Mouse (Mus musculus) embryo, embryonic 9.5 days (tissue): ENCODE measurements around the gene Ccno.
A peak's percentile ranks its signal among the peaks of the same experiment; 100 is the strongest.

Source experiments
- DNase-seq: peaks from one replicate; pipeline ENCODE4 v3.0.0-alpha.2; 2017; ENCODE audit errors: extremely low spot score

Ccno gene

GRCm38 (mm10) chr13:112987532-112987943 is at the start of gene Ccno:
Gene Ccno, plus strand, starts transcription at chr13:112987802.
- peak; percentile 90 for DNase-seq

DNA sequence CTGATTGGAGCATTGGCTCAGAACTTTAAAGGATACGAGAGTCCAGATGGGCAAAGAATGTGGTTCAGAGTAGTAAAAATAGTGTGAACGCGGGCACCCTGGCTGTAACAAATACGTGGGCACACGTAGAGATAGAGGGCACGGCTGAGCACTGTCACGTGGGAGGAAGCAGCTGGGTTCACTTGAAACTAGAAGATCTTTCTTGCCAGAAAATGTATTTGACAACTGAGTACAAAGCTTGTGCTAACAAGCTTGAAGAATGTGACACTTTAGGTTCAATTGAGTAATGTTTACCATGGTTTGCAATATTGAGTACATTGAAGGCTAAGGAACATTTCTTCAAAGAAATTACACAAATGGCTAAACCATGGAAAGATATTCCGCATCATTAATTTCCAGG is 49.5 kb upstream of the Ccno start:
- no peak for DNase-seq

DNA sequence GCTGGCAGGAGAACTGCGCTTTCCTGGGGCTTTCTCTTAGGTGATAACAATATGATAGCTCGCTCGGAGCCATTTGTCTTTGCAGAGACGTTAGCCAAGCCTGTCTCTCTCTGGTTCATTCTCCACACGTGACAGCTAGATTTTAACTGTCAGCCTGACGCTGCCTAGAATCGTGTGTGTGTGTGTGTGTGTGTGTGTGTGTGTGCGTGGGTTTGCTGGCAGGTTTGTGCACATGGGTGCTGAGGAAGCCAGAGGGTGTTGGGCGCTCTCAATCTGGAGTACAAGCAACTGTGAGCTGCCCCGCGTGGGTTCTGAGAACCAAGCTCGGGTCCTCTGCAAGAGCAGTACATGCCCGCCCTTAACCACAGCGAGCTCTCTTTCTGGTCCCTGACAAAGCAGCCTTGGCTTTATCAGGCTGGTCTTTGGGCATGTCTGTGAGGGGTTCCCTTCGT is 45.7 kb upstream of the Ccno start:
- no peak for DNase-seq

DNA sequence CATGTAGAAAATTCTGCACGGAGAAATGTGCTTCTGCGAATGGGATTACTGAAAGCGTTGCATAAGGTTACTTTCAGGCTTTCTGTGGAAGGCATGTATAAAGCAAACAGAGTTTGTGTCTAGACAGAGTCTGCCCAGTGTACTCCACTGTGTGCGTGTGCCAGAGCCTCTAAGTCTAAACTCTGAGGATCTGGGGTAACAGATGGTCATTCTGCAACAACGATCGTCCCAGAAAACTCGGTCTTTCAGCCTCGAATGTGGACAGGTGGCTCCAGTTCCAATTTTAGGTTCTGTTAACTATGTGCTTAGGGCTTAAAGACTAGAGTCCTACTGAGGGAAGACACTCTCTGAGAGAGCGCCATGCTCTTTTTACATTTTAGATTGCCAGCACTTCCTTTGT is 42.3 kb upstream of the Ccno start:
- DNase-seq, result no peak

DNA sequence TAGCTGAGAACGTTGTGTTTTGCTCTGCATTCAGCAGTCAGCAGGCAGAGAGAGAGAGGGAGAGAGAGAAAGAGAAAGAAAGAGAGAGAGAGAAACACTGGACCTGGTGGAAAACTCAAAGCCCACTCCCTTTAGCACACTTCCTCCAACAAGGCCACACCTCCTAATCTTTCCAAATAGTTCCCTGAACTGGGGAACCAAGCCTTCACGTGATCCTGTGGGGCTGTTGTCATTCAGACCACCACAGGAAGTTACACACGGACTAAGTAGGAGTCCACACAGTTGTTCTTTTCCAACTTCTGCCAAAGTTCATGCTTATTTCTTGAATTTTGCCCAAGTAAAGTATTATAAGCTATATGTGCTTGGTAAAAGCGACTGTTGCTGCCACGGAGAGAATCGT is 41.7 kb upstream of the Ccno start:
- no peak for DNase-seq

DNA sequence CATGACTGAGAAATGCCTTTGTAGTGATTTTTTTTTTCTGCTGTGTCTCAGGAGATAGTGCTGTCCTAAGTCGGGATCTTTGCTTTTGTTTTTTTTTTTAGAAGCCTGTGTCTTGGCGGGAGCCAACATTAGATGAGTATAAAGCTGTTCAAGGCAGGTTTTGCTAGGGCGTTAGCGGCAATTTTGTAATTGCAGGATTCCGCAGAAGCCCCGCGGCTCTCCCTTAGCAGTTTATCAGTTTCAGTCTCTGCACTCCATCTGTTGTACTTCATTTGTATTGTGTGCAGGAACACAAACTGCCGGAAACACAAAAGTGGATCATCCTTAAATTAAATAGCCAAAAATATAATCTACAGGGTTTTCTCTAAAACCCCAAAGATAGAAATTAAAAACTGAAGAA is 33.5 kb upstream of the Ccno start:
- no peak for DNase-seq

DNA sequence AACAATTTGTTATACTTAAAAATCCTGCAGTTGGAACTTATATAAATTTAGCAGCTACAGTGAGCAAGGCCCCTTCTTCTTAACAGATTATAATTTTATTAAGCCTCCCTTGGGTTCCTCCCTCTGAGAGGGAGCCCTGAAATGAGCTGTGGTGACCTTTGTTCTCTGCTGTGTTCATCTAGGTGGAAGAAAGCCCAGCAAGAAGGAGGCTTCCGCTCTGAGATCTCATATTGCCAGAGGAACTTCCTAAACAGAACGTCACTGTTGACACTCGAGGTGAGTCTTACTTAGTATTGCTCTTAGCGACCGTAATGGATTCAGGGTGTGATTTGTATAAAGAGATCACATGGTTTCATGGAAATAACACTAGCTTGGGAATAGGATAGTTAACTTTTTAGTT is 24.5 kb upstream of the Ccno start:
- no peak for DNase-seq

DNA sequence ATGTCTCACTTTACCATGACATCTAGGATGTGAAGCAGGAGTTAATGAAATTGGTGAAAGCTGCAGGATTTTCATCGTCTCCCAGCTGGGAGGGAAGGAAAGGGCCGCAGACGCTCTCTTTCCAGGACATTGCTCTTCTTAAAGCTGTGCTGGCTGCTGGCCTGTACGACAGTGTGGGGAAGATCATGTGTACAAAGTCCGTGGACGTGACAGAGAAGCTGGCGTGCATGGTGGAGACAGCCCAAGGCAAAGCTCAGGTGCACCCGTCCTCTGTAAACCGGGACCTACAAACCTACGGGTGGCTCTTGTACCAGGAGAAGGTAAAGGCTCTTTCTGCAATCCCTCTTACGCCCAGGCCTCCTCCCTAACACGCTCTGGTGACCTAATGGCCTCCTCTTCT is 23.2 kb upstream of the Ccno start:
- no peak for DNase-seq

DNA sequence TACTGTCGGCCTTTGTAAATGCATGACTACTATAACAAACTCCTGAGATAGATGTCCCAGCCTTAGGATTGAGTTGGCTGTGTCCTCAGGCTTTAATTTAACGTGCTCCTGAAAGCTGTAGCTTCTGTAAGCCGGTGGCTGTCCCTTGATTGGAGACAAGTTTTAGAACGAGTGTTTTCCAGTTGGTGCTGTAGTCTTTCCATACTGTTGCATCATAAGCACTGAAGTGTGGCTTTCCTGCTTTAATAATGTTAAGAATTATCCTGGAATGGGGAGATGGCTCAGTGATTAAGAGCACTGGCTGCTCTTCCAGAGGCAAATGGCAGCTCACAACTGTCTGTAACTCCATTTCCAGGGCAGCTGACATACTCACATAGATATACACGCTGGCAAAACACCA is 20.3 kb upstream of the Ccno start:
- DNase-seq, result no peak

GRCm38 (mm10) chr13:112976720-112977119 is 10.9 kb upstream of the Ccno start:
- no peak for DNase-seq

- peak; percentile 55 for DNase-seq
Observed at GRCm38 (mm10) chr13:112985605-112986450, 1.8 kb upstream of the Ccno start.

DNA sequence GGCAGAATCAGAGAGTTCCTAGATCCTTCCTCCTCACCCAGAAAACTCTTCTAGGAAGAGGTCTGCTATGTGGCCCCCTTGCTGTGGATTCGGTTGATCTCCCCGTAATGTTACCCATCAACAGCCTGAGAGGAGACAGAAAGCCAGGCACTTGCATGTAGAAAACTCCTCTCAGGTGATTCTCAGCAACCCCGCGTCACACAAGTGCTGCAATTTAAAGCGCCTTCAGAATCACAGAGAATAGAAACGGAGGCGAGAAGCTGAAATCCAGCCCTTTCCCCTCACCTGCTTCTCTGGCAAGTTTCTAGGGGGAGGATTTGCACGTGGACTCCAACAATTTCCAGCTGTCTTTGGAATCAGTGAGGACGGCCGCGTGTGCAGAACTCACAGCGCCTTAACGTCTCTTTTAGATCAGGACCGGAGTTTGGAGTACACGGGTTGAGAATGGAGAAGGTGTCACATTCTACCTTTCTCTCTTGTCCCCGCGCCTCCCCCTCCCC is 1.1 kb upstream of the Ccno start:
- no peak for DNase-seq

- DNase-seq, result no peak
Observed at GRCm38 (mm10) chr13:112987991-112988390, 389 bp downstream of the Ccno start.

GRCm38 (mm10) chr13:112988866-112989265 is 1.3 kb downstream of the Ccno start:
- peak; percentile 38 for DNase-seq

DNA sequence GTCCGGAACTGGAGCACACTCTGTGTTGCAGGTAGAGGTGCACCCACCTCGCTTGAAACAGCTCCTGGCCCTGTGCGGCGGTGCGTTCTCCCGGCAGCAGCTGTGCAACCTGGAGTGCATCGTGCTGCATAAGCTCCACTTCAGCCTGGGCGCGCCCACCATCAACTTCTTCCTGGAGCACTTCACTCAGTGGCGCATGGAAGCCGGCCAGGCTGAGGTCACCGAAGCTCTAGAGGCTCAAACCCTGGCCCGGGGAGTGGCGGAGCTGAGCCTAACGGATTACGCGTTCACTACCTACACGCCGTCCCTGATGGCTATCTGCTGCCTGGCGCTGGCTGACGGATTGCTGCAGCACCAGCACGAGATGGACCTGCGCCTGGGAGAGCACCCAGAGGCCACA is 1.9 kb downstream of the Ccno start:
- DNase-seq, result peak; percentile 23

GRCm38 (mm10) chr13:112990346-112990745 is 2.7 kb downstream of the Ccno start:
- no peak for DNase-seq

DNA sequence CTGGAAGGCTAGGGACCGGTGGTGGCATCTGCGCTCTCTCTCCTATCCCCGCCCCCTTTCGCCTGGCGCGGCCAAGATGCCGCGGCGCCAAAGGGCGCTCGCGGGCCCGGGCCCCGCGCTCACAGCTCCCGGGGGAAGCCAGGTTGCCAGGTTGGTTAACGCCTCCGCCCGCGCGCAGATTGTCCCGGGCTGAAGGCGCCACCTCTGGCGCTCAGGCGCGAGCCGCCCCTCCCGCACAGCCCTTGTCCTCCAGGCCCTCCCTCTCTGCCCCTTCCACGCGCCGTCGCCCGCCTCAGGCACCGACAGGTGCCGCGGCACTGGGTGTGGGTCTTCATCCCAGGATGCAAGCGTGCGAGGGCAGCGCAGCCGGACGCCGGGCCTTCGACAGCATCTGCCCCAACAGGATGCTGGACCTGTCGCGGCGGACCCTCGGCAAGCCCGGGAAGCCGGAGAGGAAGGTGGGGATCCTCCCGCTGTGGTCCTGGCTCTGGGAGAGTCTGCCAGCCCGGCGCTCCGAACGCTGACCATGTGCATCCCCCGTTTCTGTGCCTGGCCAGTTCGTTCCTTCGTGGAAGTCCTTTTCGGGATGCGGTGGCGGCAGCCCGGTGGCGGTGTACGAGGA is 6.0 kb downstream of the Ccno start, which contains the start of gene Mcidas:
TSS of gene Mcidas (plus strand) at position 315 of the 622 bp plus-strand sequence.
- DNase-seq, result peak; percentile 38

DNA sequence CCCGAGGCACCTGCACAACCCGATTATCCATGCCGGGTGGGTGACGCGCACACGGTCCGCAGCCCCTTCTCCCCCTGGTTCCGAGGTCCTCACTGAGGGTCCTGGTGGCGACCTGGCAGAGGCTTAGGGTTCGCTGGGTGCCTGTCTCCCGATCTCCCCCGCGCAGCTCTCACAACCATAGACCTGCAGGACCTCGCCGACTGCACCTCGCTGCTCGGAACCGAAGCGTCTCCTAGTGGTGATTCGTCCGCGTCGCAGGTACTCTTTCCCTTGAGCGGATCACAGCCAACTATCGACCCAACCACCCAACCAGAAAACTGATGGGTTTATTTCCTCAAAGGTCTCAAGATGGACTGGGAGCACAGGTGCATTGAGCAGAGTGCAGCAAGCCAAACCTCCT is 6.6 kb downstream of the Ccno start:
- DNase-seq, result peak; percentile 61

DNA sequence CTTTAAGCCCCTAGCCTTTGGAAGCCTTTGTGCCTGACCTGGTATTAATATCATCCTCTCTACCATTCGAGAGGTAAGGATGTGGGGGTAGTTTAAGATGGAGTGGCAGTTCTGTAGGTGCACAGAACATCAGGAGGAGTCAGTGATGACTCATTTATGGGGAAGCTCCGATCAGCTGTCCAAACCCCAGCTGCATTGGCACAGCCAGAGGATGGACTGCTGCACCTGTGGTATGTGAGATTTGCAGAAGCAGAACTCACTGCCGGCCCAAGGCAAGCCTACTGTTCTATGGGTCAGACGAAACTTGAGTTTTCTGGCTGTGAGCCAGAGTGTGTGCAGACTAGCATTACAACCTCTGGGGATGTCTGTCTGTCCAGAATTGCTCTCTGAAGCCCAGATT is 8.8 kb downstream of the Ccno start:
- DNase-seq, result no peak

GRCm38 (mm10) chr13:112997369-112997768 is 9.8 kb downstream of the Ccno start:
- no peak for DNase-seq

GRCm38 (mm10) chr13:112998427-112999201 is 11.0 kb downstream of the Ccno start:
- DNase-seq, result peak; percentile 56

DNA sequence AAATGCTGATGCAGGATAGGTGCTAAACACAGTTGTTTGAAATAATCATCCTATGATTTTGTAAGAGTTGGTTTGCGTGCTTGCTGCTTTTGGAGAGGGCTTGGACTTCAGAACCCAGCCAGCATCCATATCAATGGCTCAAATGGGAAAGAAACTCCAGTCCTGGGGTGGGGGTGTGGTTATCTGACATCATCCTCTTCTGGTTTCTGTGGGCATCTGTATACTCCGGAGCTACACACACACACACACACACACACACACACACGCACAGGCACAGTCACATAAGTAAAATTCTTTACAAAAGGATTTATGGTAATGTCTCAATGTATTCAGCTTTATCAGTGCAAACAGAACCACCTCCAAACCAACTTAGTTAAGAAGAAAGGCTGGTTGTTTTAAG is 12.5 kb downstream of the Ccno start:
- DNase-seq, result no peak
